ENCODE assay signal across 9 mouse cellular contexts in genomic region chr7:35386525-35386952, GRCm38 (mm10). TPM values are rescaled to one million over a fixed set of nuclear protein-coding genes. Genes with fewer than 3 reads are reported as not detected.
DNase-seq lines count a peak whose midpoint lies in the region; ATAC-seq and TF ChIP-seq lines count a peak whose summit lies in the region.
"Had no signal": no experiment of that assay in that cellular context is flagged by ENCODE, and none has a peak within 500 bp of the region (broad histone marks: within the 10 kb centered on the region; RNA-seq: fewer than 3 reads in every experiment).

No protein-coding gene starts in this region.

- DNase-seq in adrenal gland, postnatal 10 days, result peak; percentile 34
- DNase-seq in adrenal gland, postnatal 36 days, result no peak
- DNase-seq in lung, embryonic 14.5 days, result peak; percentile 17
- DNase-seq in limb, embryonic 10.5 days (ENCODE audit: low spot score), result no peak
- DNase-seq in frontal cortex, adult 2 months (ENCODE audit: extremely low spot score in 1 of 2, low spot score in 1 of 2), result no peak
- DNase-seq in midbrain, embryonic 10.5 days (ENCODE audit: low spot score), result no peak

- no peaks in the 10 kb centered on the region for H3K9me3 ChIP-seq in E14TG2a.4 (ENCODE audit: low read length)
- H3K9me3 ChIP-seq in heart, embryonic 15.5 days (replicated peaks), result no peaks in the 10 kb centered on the region
- H3K9me3 ChIP-seq in lung, embryonic 14.5 days (ENCODE audit: low read depth, low read length), result no peaks in the 10 kb centered on the region
- no peaks in the 10 kb centered on the region for H3K9me3 ChIP-seq in limb, embryonic 10.5 days (replicated peaks)
- H3K9me3 ChIP-seq in midbrain, embryonic 10.5 days (replicated peaks), result no peaks in the 10 kb centered on the region
- H3K9me3 ChIP-seq: embryonic facial prominence, embryonic 12.5 days had no signal

- no peak overlapping the region for H3K4me3 ChIP-seq in E14TG2a.4 (replicated peaks; ENCODE audit: low read length)
- no peak overlapping the region for H3K4me3 ChIP-seq in heart, embryonic 15.5 days
- no peak overlapping the region for H3K4me3 ChIP-seq in lung, embryonic 14.5 days (ENCODE audit: low read depth, low read length)
- H3K4me3 ChIP-seq in limb, embryonic 10.5 days, result no peak overlapping the region
- H3K4me3 ChIP-seq in midbrain, embryonic 10.5 days, result no peak overlapping the region
- H3K4me3 ChIP-seq: embryonic facial prominence, embryonic 12.5 days had no signal

- H3K4me1 ChIP-seq in E14TG2a.4 (replicated peaks; ENCODE audit: low read depth, low read length), result peaks cover 77% of the 10 kb centered on the region
- no peaks in the 10 kb centered on the region for H3K4me1 ChIP-seq in heart, embryonic 15.5 days (replicated peaks)
- H3K4me1 ChIP-seq in lung, embryonic 14.5 days (ENCODE audit: insufficient read depth), result no peaks in the 10 kb centered on the region
- H3K4me1 ChIP-seq in limb, embryonic 10.5 days, result peaks cover 5% of the 10 kb centered on the region; the same call in 1 of the 2 replicates
- no peaks in the 10 kb centered on the region; the same call in 1 of the 2 replicates for H3K4me1 ChIP-seq in midbrain, embryonic 10.5 days
- H3K4me1 ChIP-seq: embryonic facial prominence, embryonic 12.5 days had no signal

- no peaks in the 10 kb centered on the region for H3K27me3 ChIP-seq in E14TG2a.4 (ENCODE audit: insufficient read depth, low read length)
- no peaks in the 10 kb centered on the region for H3K27me3 ChIP-seq in heart, embryonic 15.5 days
- no peaks in the 10 kb centered on the region for H3K27me3 ChIP-seq in lung, embryonic 14.5 days (ENCODE audit: insufficient read depth, low read length)
- H3K27me3 ChIP-seq in limb, embryonic 10.5 days (ENCODE audit: low read depth, poor library complexity, severe bottlenecking), result no peaks in the 10 kb centered on the region
- H3K27me3 ChIP-seq in midbrain, embryonic 10.5 days (ENCODE audit: low read depth, poor library complexity, severe bottlenecking), result no peaks in the 10 kb centered on the region
- H3K27me3 ChIP-seq: embryonic facial prominence, embryonic 12.5 days had no signal

- no peak overlapping the region for H3K9ac ChIP-seq in heart, embryonic 15.5 days
- H3K9ac ChIP-seq in lung, embryonic 14.5 days, result no peak overlapping the region
- H3K9ac ChIP-seq: embryonic facial prominence, embryonic 12.5 days had no signal

- no peak overlapping the region for H3K27ac ChIP-seq in heart, embryonic 15.5 days
- no peak overlapping the region for H3K27ac ChIP-seq in lung, embryonic 14.5 days (ENCODE audit: low read depth)
- H3K27ac ChIP-seq in limb, embryonic 10.5 days, result no peak overlapping the region
- H3K27ac ChIP-seq in midbrain, embryonic 10.5 days (replicated peaks), result no peak overlapping the region
- H3K27ac ChIP-seq: embryonic facial prominence, embryonic 12.5 days had no signal

- peak; percentile 79 for ATAC-seq in heart, embryonic 15.5 days (replicated peaks; ENCODE audit: insufficient number of reproducible peaks, insufficient read depth, low FRiP score, low read depth)
- ATAC-seq in lung, embryonic 14.5 days (ENCODE audit: insufficient read depth), result no peak; the same call in 1 of the 2 replicates

- peaks cover 37% of the 10 kb centered on the region for H3K36me3 ChIP-seq in E14TG2a.4 (ENCODE audit: insufficient read depth, low read length)
- no peaks in the 10 kb centered on the region for H3K36me3 ChIP-seq in heart, embryonic 15.5 days
- H3K36me3 ChIP-seq in lung, embryonic 14.5 days (ENCODE audit: insufficient read depth), result no peaks in the 10 kb centered on the region
- no peaks in the 10 kb centered on the region for H3K36me3 ChIP-seq in limb, embryonic 10.5 days
- no peaks in the 10 kb centered on the region for H3K36me3 ChIP-seq in midbrain, embryonic 10.5 days
- H3K36me3 ChIP-seq: embryonic facial prominence, embryonic 12.5 days had no signal

- 41% methylated on average over 6 of the region's 6 CpGs for WGBS in heart, embryonic 15.5 days
- 49% methylated on average over 6 of the region's 6 CpGs for WGBS in lung, embryonic 14.5 days
- WGBS in limb, embryonic 10.5 days, result 71% methylated on average over 6 of the region's 6 CpGs
- WGBS in midbrain, embryonic 10.5 days, result 62% methylated on average over 6 of the region's 6 CpGs

- TF ChIP-seq CTCF in E14TG2a.4 (conservative IDR thresholded peaks at IDR 0.05; ENCODE audit: low read length), result peak; percentile 85
- peak; percentile 53 for TF ChIP-seq CTCF in lung, embryonic 14.5 days (IDR thresholded peaks at IDR 0.05; ENCODE audit: low read depth)

- H3K4me2 ChIP-seq in heart, embryonic 15.5 days, result no peak overlapping the region
- H3K4me2 ChIP-seq in lung, embryonic 14.5 days, result no peak overlapping the region
- H3K4me2 ChIP-seq: embryonic facial prominence, embryonic 12.5 days had no signal

RNA-seq across cellular contexts. Expression of gene Faap24, which starts 10.1 kb away (rescaled TPM):
- 1 to 10 TPM; 5.1 to 6.9 TPM for total RNA-seq in adrenal gland, postnatal 10 days (2021)
- total RNA-seq in adrenal gland, postnatal 36 days (2021), result 1 to 10 TPM; 6.7 to 8.4 TPM
- polyA plus RNA-seq in heart, embryonic 15.5 days (2015; fragmentation: Nextera tagmentation; extraction: Ambion mirVana), result 12.1 and 13.6 TPM in 2 replicates
- 17.7 and 20.2 TPM in 2 replicates for polyA plus RNA-seq in lung, embryonic 14.5 days (2014; fragmentation: Nextera tagmentation; extraction: Ambion mirVana)
- polyA plus RNA-seq in limb, embryonic 10.5 days (2016; fragmentation: Nextera tagmentation; extraction: Ambion mirVana), result 18.2 and 18.7 TPM in 2 replicates
- polyA plus RNA-seq in frontal cortex, adult 2 months (2012; rRNA removed), result 5.5 and 5.6 TPM in 2 replicates
- 25.2 and 25.3 TPM in 2 replicates for polyA plus RNA-seq in midbrain, embryonic 10.5 days (2016; fragmentation: Nextera tagmentation; extraction: Ambion mirVana)

RNA-seq across cellular contexts. Expression of gene Cep89, which starts 10.3 kb away (rescaled TPM):
- total RNA-seq in adrenal gland, postnatal 10 days (2021), result 10 to 100 TPM; 18.2 to 26.4 TPM
- 10 to 100 TPM; 17.0 to 17.7 TPM for total RNA-seq in adrenal gland, postnatal 36 days (2021)
- 36.9 and 41.7 TPM in 2 replicates for polyA plus RNA-seq in heart, embryonic 15.5 days (2015; fragmentation: Nextera tagmentation; extraction: Ambion mirVana)
- polyA plus RNA-seq in lung, embryonic 14.5 days (2014; fragmentation: Nextera tagmentation; extraction: Ambion mirVana), result 47.9 and 49.4 TPM in 2 replicates
- polyA plus RNA-seq in limb, embryonic 10.5 days (2016; fragmentation: Nextera tagmentation; extraction: Ambion mirVana), result 59.0 and 64.4 TPM in 2 replicates
- polyA plus RNA-seq in frontal cortex, adult 2 months (2012; rRNA removed), result 24.0 and 27.2 TPM in 2 replicates
- 65.8 and 67.0 TPM in 2 replicates for polyA plus RNA-seq in midbrain, embryonic 10.5 days (2016; fragmentation: Nextera tagmentation; extraction: Ambion mirVana)

RNA-seq across cellular contexts. Expression of gene Rhpn2, which starts 52.6 kb away (rescaled TPM):
- total RNA-seq in adrenal gland, postnatal 10 days (2021), result 1 to 10 TPM; 4.2 to 4.5 TPM
- 1 to 10 TPM; 1.7 to 2.9 TPM for total RNA-seq in adrenal gland, postnatal 36 days (2021)
- 5.2 and 6.6 TPM in 2 replicates for polyA plus RNA-seq in heart, embryonic 15.5 days (2015; fragmentation: Nextera tagmentation; extraction: Ambion mirVana)
- 3.0 and 3.6 TPM in 2 replicates for polyA plus RNA-seq in lung, embryonic 14.5 days (2014; fragmentation: Nextera tagmentation; extraction: Ambion mirVana)
- 3.2 and 3.5 TPM in 2 replicates for polyA plus RNA-seq in limb, embryonic 10.5 days (2016; fragmentation: Nextera tagmentation; extraction: Ambion mirVana)
- 5.0 and 6.6 TPM in 2 replicates for polyA plus RNA-seq in frontal cortex, adult 2 months (2012; rRNA removed)
- 3.2 and 3.7 TPM in 2 replicates for polyA plus RNA-seq in midbrain, embryonic 10.5 days (2016; fragmentation: Nextera tagmentation; extraction: Ambion mirVana)

Comparison
In these comparisons a context has a peak if more than half of its experiments do, and no peak if none do; other contexts are left out.
1. DNase-seq: peak in adrenal gland, postnatal 10 days (single experiment) and lung, embryonic 14.5 days (single experiment); none in adrenal gland, postnatal 36 days (0 of 2), limb, embryonic 10.5 days (single experiment), frontal cortex, adult 2 months (0 of 2) and midbrain, embryonic 10.5 days (single experiment).